Mouse (Mus musculus) skeletal muscle tissue, adult 2 months (tissue): ENCODE results near the gene Ehmt1.

Experiments
- DNase-seq: peaks from one replicate; pipeline ENCODE4 v3.0.0-alpha.2; 2012; ENCODE audit warnings: low read depth, low spot score

Ehmt1 gene

DNA sequence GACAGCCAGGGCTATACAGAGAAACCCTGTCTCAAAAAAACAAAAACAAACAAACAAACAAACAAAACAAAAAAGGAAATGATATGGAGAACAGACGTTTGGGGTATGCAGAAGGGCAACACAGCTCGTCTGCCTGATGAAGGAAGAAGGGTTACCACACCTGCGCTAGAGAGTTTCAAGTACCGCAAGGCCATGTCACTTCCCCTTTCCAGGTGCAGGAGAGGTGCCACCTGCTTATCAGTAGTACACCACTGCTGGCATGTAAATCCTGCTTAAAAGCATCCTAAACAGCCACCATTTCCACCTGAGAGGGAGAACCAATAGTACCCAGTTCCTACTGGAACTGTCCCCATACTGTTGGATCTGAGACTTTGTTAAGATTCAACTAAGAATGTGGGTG is 113.8 kb downstream of the Ehmt1 start:
- DNase-seq, result no peak

DNA sequence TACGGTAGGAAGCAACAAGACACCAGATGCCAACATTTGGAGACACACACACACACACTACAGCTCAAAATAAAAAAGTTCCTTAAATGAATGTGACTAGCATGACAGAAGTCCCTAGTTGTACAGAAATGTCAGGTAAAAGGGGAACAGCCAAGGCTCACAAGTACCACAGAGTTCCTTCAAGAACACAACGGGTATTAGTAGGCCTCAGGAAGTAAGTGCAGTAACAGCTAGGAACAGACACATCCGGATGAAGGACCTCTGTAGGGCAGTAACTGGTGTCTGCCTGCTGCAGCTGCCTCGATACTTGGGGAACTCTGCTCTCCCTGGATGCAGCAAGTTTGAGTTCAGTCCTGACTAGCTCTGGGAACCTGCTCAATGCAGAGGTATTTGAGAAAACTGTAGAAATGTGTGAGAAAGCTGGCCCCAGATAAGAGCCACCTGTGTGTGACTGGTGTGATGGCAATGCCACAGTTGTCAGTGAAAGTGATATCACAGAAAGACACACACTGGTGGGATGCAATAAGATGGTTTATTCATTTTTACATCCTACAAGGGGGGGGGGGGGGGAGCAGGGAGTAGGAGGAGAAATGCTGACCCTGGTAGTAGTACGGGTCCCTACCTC is 122.5 kb downstream of the Ehmt1 start:
- no peak for DNase-seq

DNA sequence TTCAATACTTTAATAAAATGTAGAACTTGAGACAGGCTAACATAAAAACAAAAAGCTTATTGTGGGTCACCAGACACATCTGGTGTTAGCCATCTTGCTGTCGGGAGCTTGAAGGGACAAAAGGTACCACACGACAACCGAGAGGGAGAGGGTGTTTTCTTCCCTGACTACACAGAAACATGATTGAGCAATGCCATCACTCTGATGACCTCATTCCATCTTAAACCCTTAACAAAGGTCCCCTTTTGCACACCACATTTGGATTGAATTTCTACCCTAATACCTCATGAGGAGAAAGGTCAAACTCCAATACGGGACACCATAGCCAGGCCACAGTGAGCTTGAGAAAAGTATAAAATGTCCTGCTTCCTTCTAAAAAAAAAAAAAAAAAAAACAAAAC is 132.2 kb downstream of the Ehmt1 start:
- no peak for DNase-seq

DNA sequence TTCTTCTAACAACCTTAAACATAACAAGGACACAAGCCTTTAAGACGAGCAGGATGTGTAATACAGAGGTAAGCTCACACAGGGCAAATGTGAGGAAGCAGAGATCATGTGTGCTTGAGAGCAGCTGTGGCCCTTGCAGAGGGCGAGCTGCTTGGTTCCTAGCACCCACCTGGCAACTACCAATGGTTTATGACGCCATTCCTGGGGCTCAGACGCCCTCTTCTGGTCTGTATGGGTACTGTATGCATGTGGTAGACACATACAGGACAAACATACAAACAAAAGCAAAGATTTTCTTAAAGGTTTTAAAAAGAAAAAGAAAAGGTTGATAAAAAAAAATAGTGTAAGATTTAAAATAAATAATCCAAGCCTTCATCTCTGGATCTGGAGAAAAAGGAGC is 138.2 kb downstream of the Ehmt1 start:
- DNase-seq, result no peak

- no peak for DNase-seq
Observed at GRCm38 (mm10) chr2:24776831-24777230, 142.6 kb downstream of the Ehmt1 start.

DNA sequence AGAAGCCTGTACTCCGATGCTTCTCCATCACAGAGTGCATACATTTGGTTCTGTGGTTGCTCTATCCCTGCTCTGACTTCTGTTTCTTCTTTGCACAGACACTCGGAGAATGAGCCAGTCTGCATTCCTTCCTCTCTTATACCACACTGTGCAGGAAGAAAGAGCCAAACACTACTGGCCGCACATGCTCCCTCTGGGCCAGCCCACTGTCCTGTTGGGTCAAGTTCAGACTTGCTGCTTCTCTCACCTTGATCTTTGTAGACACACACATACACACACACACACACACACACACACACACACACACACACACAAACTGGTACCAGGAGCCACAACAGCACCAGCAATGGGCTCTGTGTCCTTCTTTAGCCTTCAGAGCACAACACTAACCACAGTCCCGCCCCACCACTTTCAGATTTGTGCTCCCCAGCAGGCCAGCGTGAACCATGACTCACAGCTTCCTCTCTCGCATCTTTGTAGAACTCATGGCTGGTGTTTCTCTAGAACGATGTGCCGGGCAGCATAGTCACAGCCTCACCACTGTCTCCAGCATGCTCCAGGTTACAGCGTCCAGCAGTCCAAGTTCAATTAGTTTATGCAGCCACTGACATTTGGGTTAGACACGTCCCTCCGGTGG is 143.3 kb downstream of the Ehmt1 start:
- no peak for DNase-seq

GRCm38 (mm10) chr2:24774832-24775231 is 144.6 kb downstream of the Ehmt1 start:
- DNase-seq, result no peak

GRCm38 (mm10) chr2:24770861-24771260 is 148.6 kb downstream of the Ehmt1 start:
- DNase-seq, result no peak

DNA sequence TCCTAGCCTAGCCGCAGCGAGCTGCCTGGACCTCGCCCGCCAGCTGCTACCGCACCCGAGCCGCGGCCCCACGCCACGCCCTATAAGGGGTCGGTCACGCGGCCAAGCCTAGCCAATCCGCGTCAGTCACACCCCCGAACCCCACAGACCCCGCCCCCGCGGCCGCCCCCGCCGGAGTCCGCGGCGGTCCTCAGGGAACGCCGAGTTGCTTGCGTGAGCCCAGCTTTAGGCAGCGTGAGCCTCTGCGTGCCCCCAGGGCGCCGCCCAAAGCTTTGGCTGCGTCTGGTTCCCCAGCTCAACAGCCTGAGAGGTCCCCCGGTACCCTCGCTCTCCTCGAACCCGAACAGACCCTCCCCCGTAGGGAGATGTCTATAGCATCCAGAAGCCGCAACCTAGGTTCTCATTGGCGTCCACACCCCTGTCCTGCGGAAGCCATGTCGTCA is 156.3 kb downstream of the Ehmt1 start, which contains the start of gene Cacna1b:
Cacna1b (minus strand) TSS at position 38 of the 443 bp plus-strand sequence.
- no peak for DNase-seq

GRCm38 (mm10) chr2:24762446-24762960 is 156.9 kb downstream of the Ehmt1 start:
- no peak for DNase-seq

DNA sequence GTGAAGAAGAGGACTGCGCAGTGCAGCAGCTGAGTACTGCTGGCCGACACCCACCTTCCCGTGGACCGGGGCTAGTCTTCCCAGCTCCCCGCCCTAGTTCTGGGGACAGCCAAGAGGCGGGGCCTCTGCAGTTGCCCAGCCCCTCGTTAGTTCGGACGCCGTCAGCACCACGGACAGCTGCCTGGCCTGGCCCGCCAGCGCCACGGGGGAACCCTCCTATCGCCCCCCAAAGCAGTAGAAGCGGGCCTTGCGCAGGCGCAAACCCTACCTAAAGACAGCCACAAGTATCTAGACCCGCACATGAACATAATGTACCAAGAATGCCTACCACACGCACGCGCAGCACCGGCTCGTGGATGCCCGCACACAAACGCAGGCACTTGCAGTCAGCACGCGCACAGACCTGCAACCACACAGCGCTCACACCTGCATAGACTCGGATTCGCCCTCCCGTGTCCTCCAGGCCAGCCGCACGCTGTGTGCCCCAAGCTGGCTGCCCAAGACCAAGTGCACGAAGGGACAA is 157.4 kb downstream of the Ehmt1 start:
- no peak for DNase-seq

GRCm38 (mm10) chr2:24755276-24755675 is 164.1 kb downstream of the Ehmt1 start:
- DNase-seq, result no peak

- DNase-seq, result no peak
Observed at GRCm38 (mm10) chr2:24752599-24752998, 166.8 kb downstream of the Ehmt1 start.

DNA sequence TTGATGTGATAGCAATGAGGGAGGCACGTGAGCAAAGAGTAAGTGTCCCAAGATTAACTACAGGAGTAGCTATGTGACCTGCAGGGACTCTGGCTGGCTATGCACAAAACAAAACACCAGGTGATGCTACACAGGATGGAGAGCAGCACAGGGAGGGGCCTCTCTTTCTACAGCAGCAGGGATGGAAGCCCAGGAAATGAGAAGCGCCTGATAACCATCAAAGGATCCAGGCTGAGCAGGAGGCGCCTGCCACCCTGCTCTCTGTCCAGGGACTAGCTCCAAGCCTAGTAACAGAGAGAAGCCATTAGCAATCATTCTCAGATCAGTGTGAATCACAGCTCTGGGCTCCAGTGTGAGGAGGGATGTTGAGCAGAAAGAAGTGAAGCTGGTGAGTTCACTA is 169.4 kb downstream of the Ehmt1 start:
- DNase-seq, result no peak

GRCm38 (mm10) chr2:24747878-24748277 is 171.5 kb downstream of the Ehmt1 start:
- DNase-seq, result no peak
